Mouse (Mus musculus): ENCODE measurements around the gene Inpp5f. TPM values are rescaled to one million over a fixed set of nuclear protein-coding genes. Genes with fewer than 3 reads are reported as not detected.

The Inpp5f gene
- polyA plus RNA-seq, 1 experiment from 2014 or later: 97.4 TPM

GRCm38 (mm10) chr7:128725189-128725588, 114.1 kb downstream of the Inpp5f start:
- no peak for DNase-seq (ENCODE audit: low spot score)
- Histone ChIP-seq H3K27me3 (ENCODE audit: control insufficient read depth, insufficient read depth, low read length) (no peaks in the 10 kb centered on the region), H3K4me2 (ENCODE audit: low read depth, low read length, severe bottlenecking) (no peak overlapping the region), H3K4me3 (ENCODE audit: low read depth, low read length) (no peak overlapping the region), H3K36me3 (ENCODE audit: control insufficient read depth, insufficient read depth, low read length) (no peaks in the 10 kb centered on the region; the same call in none of the 2 replicates), H3K4me1 (replicated peaks; ENCODE audit: control insufficient read depth, insufficient read depth, low read length) (peaks cover 8% of the 10 kb centered on the region), H3K27ac (ENCODE audit: low read depth, low read length) (no peak overlapping the region), H3K9me3 (ENCODE audit: control insufficient read depth, low read length) (no peaks in the 10 kb centered on the region), H3K9ac (ENCODE audit: low read length) (no peak overlapping the region)
- no peak for ATAC-seq (replicated peaks; ENCODE audit: low FRiP score)
- WGBS: 84% methylated on average over 9 of the region's 9 CpGs

DNA sequence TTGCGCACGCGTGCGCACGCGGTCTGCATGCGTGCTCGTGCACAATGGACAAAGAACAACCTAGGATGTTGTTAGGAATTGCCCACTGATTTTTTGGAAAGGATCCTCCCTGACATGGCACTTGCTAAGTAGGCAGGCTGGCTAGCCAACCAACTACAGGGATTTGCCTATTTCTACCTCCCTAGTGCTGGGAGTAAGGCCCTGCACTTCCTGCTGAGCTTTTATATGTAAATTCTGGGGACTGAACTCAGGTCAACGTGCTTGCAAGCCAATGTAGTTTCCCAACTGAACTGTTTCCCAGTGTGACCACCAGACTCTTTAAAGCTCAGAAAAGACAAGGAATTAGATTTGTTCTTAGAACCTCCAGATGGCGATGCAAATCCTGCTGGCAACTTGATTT, 115.9 kb downstream of the Inpp5f start:
- Histone ChIP-seq H3K9ac (ENCODE audit: low read length) (no peak overlapping the region), H3K4me3 (ENCODE audit: low read depth, low read length) (no peak overlapping the region), H3K9me3 (ENCODE audit: control insufficient read depth, low read length) (no peaks in the 10 kb centered on the region), H3K27me3 (ENCODE audit: control insufficient read depth, insufficient read depth, low read length) (no peaks in the 10 kb centered on the region), H3K4me1 (replicated peaks; ENCODE audit: control insufficient read depth, insufficient read depth, low read length) (peaks cover 8% of the 10 kb centered on the region), H3K27ac (ENCODE audit: low read depth, low read length) (no peak overlapping the region), H3K36me3 (ENCODE audit: control insufficient read depth, insufficient read depth, low read length) (no peaks in the 10 kb centered on the region; the same call in 1 of the 2 replicates), H3K4me2 (ENCODE audit: low read depth, low read length, severe bottlenecking) (no peak overlapping the region)
- ATAC-seq (replicated peaks; ENCODE audit: low FRiP score): no peak
- peak; percentile 37 for DNase-seq (ENCODE audit: low spot score)
- 41% methylated on average over 10 of the region's 10 CpGs for WGBS

GRCm38 (mm10) chr7:128727701-128728100, 116.6 kb downstream of the Inpp5f start:
- no peak overlapping the region for H3K9ac ChIP-seq (ENCODE audit: low read length)
- H3K4me2 ChIP-seq (ENCODE audit: low read depth, low read length, severe bottlenecking): no peak overlapping the region
- WGBS: 32% methylated on average over 5 of the region's 5 CpGs
- ATAC-seq (replicated peaks; ENCODE audit: low FRiP score) (0 out of 2 replicates have a peak, but pooled peaks have one; percentile 42), DNase-seq (ENCODE audit: low spot score) (no peak)
- no peak overlapping the region for H3K4me3 ChIP-seq (ENCODE audit: low read depth, low read length)
- H3K27me3 ChIP-seq (ENCODE audit: control insufficient read depth, insufficient read depth, low read length): no peaks in the 10 kb centered on the region
- H3K4me1 ChIP-seq (replicated peaks; ENCODE audit: control insufficient read depth, insufficient read depth, low read length): peaks cover 8% of the 10 kb centered on the region
- no peak overlapping the region for H3K27ac ChIP-seq (ENCODE audit: low read depth, low read length)
- no peaks in the 10 kb centered on the region; the same call in 1 of the 2 replicates for H3K36me3 ChIP-seq (ENCODE audit: control insufficient read depth, insufficient read depth, low read length)
- no peaks in the 10 kb centered on the region for H3K9me3 ChIP-seq (ENCODE audit: control insufficient read depth, low read length)

DNA sequence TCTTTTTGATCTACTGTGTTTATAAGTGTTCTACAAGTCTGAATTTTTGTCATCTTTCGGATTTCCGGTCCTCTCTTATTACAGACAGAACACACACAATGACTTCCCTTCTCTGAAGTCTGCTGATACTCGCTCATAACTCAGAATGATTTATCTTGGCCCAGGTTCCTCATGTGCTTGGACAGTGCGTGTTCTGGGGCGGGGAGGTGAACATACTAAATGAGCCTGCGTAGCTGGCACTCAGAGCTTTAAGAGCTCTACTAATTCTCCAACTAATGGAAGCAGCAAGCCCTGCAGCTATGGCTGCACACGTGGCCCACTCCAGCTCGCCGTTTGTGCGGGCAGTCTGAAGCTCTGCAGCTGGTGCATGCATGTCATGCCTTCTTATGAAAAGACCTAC, 117.6 kb downstream of the Inpp5f start:
- H3K4me2 ChIP-seq (ENCODE audit: low read depth, low read length, severe bottlenecking): no peak overlapping the region
- no peaks in the 10 kb centered on the region for H3K36me3 ChIP-seq (ENCODE audit: control insufficient read depth, insufficient read depth, low read length)
- peaks cover 8% of the 10 kb centered on the region for H3K4me1 ChIP-seq (replicated peaks; ENCODE audit: control insufficient read depth, insufficient read depth, low read length)
- no peaks in the 10 kb centered on the region for H3K9me3 ChIP-seq (ENCODE audit: control insufficient read depth, low read length)
- DNase-seq (ENCODE audit: low spot score) (no peak), ATAC-seq (replicated peaks; ENCODE audit: low FRiP score) (no peak)
- no peak overlapping the region for H3K9ac ChIP-seq (ENCODE audit: low read length)
- H3K27me3 ChIP-seq (ENCODE audit: control insufficient read depth, insufficient read depth, low read length): no peaks in the 10 kb centered on the region
- WGBS: 94% methylated on average over 10 of the region's 10 CpGs
- H3K27ac ChIP-seq (ENCODE audit: low read depth, low read length): no peak overlapping the region
- no peak overlapping the region for H3K4me3 ChIP-seq (ENCODE audit: low read depth, low read length)

DNA sequence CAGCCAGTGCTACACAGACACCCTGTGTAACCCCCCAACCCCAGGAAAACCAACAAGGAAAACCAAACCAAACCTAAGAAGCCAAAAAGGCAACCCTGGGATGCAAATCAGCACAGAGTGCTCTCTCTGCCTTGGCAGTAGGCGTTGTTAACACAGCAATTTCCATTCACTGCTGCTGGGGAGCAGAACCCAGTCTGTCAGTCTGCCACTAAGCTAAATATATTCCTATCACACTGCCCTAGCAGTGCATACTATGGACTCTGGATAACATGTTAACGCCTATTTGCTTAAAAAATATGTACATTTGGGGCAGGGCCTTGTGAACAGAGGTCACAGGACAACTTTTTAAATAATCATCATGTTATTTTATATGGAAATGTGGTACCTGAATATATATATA, 120.5 kb downstream of the Inpp5f start:
- WGBS: 79% methylated on average over 2 of the region's 2 CpGs
- peaks cover 3% of the 10 kb centered on the region; the same call in 1 of the 2 replicates for H3K9me3 ChIP-seq (ENCODE audit: control insufficient read depth, low read length)
- no peak overlapping the region for H3K4me2 ChIP-seq (ENCODE audit: low read depth, low read length, severe bottlenecking)
- H3K9ac ChIP-seq (ENCODE audit: low read length): no peak overlapping the region
- DNase-seq (ENCODE audit: low spot score) (no peak), ATAC-seq (replicated peaks; ENCODE audit: low FRiP score) (no peak)
- peaks cover 6% of the 10 kb centered on the region for H3K4me1 ChIP-seq (replicated peaks; ENCODE audit: control insufficient read depth, insufficient read depth, low read length)
- no peak overlapping the region for H3K27ac ChIP-seq (ENCODE audit: low read depth, low read length)
- H3K27me3 ChIP-seq (ENCODE audit: control insufficient read depth, insufficient read depth, low read length): no peaks in the 10 kb centered on the region
- H3K36me3 ChIP-seq (ENCODE audit: control insufficient read depth, insufficient read depth, low read length): peaks cover 3% of the 10 kb centered on the region; the same call in 1 of the 2 replicates
- H3K4me3 ChIP-seq (ENCODE audit: low read depth, low read length): no peak overlapping the region

DNA sequence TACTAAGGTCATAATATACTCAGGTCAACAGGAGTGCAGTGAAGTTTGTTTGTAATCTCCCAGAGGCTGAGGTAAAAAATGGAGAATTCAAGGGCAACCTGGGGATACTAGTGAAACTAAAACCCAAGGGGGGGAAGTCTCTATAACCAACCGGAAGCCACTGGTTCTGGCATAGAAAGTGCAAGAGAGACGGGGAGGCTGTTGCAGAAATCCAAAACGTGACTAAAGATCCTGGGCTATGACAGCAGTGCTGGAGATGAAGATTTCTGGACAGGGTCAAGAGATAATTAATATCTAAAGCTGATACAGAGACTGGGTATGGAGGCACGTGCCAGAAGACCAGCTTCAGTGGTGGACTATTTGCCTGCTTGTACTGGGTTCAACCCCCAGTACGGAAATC, 126.9 kb downstream of the Inpp5f start:
- DNase-seq (ENCODE audit: low spot score) (no peak), ATAC-seq (replicated peaks; ENCODE audit: low FRiP score) (no peak)
- H3K27ac ChIP-seq (ENCODE audit: low read depth, low read length): no peak overlapping the region
- peaks cover 3% of the 10 kb centered on the region; the same call in 1 of the 2 replicates for H3K9me3 ChIP-seq (ENCODE audit: control insufficient read depth, low read length)
- WGBS: 87% methylated on average over 5 of the region's 5 CpGs
- H3K4me3 ChIP-seq (ENCODE audit: low read depth, low read length): no peak overlapping the region
- H3K27me3 ChIP-seq (ENCODE audit: control insufficient read depth, insufficient read depth, low read length): no peaks in the 10 kb centered on the region
- H3K4me2 ChIP-seq (ENCODE audit: low read depth, low read length, severe bottlenecking): no peak overlapping the region
- H3K4me1 ChIP-seq (replicated peaks; ENCODE audit: control insufficient read depth, insufficient read depth, low read length): no peaks in the 10 kb centered on the region; the same call in 1 of the 2 replicates
- H3K36me3 ChIP-seq (ENCODE audit: control insufficient read depth, insufficient read depth, low read length): peaks cover 3% of the 10 kb centered on the region; the same call in 1 of the 2 replicates
- no peak overlapping the region for H3K9ac ChIP-seq (ENCODE audit: low read length)

DNA sequence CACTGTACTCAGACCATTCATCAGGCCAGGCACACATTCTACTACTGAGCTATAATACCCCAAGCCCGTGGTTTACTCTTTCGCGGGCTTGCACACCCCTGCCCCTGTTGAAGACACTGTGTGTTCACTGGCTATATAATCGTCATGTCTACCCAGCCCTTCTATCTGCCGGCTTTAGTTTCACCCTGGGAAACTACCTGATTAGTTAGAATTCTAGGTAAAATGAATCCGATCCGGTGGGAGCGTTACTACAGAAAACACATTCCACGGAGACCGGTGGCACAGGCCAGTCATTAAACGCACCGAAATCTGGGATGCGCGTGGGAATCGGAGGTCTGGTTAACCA, 128.0 kb downstream of the Inpp5f start:
- WGBS: 2% methylated on average over 15 of the region's 15 CpGs

DNA sequence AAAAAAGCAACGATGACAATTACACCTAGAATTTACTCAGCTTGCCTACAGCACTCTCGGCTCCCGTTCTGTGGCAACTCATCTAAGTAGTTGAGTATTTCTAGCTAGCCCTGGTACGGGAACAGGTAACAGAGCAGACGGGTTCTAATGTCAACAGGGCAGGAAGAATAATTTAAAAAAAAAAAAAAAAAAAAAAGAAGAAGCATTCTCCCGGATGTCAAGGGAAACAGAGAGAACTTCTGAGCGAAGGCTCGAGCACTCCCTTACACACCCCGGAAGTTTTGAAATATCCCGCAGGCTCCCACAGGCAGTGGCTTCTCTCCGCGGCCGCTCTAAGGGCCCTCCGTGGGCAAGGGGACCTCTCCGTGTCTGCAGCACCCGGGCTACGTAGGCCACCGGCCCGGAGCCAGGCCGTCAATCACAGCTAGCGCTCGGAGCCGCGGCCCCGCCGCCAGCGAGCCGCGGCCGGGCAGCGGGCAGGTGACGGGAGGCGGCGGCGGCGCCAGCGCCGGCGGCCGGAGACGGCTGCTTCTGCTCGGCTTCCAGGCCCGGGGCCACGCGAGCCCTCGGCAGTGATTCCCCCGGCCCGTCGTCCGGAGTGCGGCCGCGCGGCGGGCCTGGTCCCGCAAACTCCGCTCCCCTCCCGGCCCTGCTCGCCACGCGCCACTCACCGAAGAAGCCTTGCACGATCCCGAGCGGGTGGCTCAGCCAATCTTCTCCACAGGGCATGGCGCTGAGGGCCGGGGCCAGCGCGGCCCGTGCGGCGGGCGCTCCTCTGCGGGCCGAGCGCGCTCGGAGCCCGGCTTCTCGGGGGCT, 128.5 kb downstream of the Inpp5f start:
- under 1% methylated on average over 76 of the region's 80 CpGs for WGBS

More for the DNA sequence above, 128.0 kb downstream of the Inpp5f start:
- H3K4me1 ChIP-seq (replicated peaks; ENCODE audit: control insufficient read depth, insufficient read depth, low read length): no peaks in the 10 kb centered on the region; the same call in 1 of the 2 replicates
- no peaks in the 10 kb centered on the region for H3K27me3 ChIP-seq (ENCODE audit: control insufficient read depth, insufficient read depth, low read length)
- H3K4me3 ChIP-seq (ENCODE audit: low read depth, low read length): peak overlapping the region; percentile 99
- peaks cover 3% of the 10 kb centered on the region; the same call in 1 of the 2 replicates for H3K36me3 ChIP-seq (ENCODE audit: control insufficient read depth, insufficient read depth, low read length)
- no peak for DNase-seq (ENCODE audit: low spot score)
- peaks cover 3% of the 10 kb centered on the region; the same call in 1 of the 2 replicates for H3K9me3 ChIP-seq (ENCODE audit: control insufficient read depth, low read length)
- no peak overlapping the region for H3K27ac ChIP-seq (ENCODE audit: low read depth, low read length)
- H3K4me2 ChIP-seq (ENCODE audit: low read depth, low read length, severe bottlenecking): peak overlapping the region; percentile 77
- ATAC-seq (replicated peaks; ENCODE audit: low FRiP score): no peak
- H3K9ac ChIP-seq (ENCODE audit: low read length): peak overlapping the region; percentile 97

More for the DNA sequence above, 128.5 kb downstream of the Inpp5f start:
- peak overlapping the region; percentile 74 for H3K27ac ChIP-seq (ENCODE audit: low read depth, low read length)
- no peaks in the 10 kb centered on the region; the same call in 1 of the 2 replicates for H3K4me1 ChIP-seq (replicated peaks; ENCODE audit: control insufficient read depth, insufficient read depth, low read length)
- no peaks in the 10 kb centered on the region for H3K27me3 ChIP-seq (ENCODE audit: control insufficient read depth, insufficient read depth, low read length)
- H3K9me3 ChIP-seq (ENCODE audit: control insufficient read depth, low read length): peaks cover 1% of the 10 kb centered on the region; the same call in 1 of the 2 replicates
- peak overlapping the region; percentile 77 for H3K4me2 ChIP-seq (ENCODE audit: low read depth, low read length, severe bottlenecking)
- ATAC-seq (replicated peaks; ENCODE audit: low FRiP score) (peak; percentile 34), DNase-seq (ENCODE audit: low spot score) (peak; percentile 76)
- peak overlapping the region; percentile 97 for H3K9ac ChIP-seq (ENCODE audit: low read length)
- H3K4me3 ChIP-seq (ENCODE audit: low read depth, low read length): peak overlapping the region; percentile 99
- peaks cover 3% of the 10 kb centered on the region; the same call in 1 of the 2 replicates for H3K36me3 ChIP-seq (ENCODE audit: control insufficient read depth, insufficient read depth, low read length)
